In genomic region chr16:31192526-31192925, GRCm38 (mm10) we compare ENCODE assay signal across 10 mouse cellular contexts. TPM values are rescaled to one million over a fixed set of nuclear protein-coding genes. Genes with fewer than 3 reads are reported as not detected.
A peak's percentile ranks its signal among the peaks of the same experiment; 100 is the strongest.
DNase-seq lines count a peak whose midpoint lies in the region; ATAC-seq and TF ChIP-seq lines count a peak whose summit lies in the region.
"Had no signal": no experiment of that assay in that cellular context is flagged by ENCODE, and none has a peak within 500 bp of the region (broad histone marks: within the 10 kb centered on the region; RNA-seq: fewer than 3 reads in every experiment).

No protein-coding gene starts in this region.

- no peaks in the 10 kb centered on the region for H3K27me3 ChIP-seq in heart, embryonic 14.5 days (ENCODE audit: control insufficient read depth, insufficient read depth, low read length)
- H3K27me3 ChIP-seq in intestine, embryonic 16.5 days (replicated peaks; ENCODE audit: control insufficient read depth, insufficient read depth, low read length) = no peaks in the 10 kb centered on the region
- H3K27me3 ChIP-seq in forebrain, postnatal 0 days (ENCODE audit: insufficient read depth, low read length) = no peaks in the 10 kb centered on the region
- H3K27me3 ChIP-seq: forebrain, embryonic 12.5 days had no signal

- 0 out of 2 replicates have a peak overlapping the region, but pooled peaks have one; percentile 14 for H3K4me2 ChIP-seq in heart, embryonic 14.5 days (ENCODE audit: low read length)
- peak overlapping the region; percentile 26; the same call in 1 of the 2 replicates for H3K4me2 ChIP-seq in intestine, embryonic 16.5 days (ENCODE audit: low read depth, low read length)
- no peak overlapping the region for H3K4me2 ChIP-seq in forebrain, postnatal 0 days (ENCODE audit: low read depth)
- H3K4me2 ChIP-seq: forebrain, embryonic 12.5 days had no signal

- no peak for ATAC-seq in heart, embryonic 14.5 days (ENCODE audit: insufficient number of reproducible peaks, insufficient read depth, low FRiP score, low read depth)
- no peak for ATAC-seq in intestine, embryonic 16.5 days
- no peak for ATAC-seq in forebrain, postnatal 0 days

- no peak overlapping the region for H3K9ac ChIP-seq in heart, embryonic 14.5 days (ENCODE audit: low read length)
- H3K9ac ChIP-seq in intestine, embryonic 16.5 days (ENCODE audit: low read depth, low read length) = no peak overlapping the region
- no peak overlapping the region for H3K9ac ChIP-seq in forebrain, postnatal 0 days
- H3K9ac ChIP-seq: forebrain, embryonic 12.5 days had no signal

- no peak overlapping the region for H3K4me3 ChIP-seq in heart, embryonic 14.5 days (ENCODE audit: control insufficient read depth in 1 of 2, insufficient read depth in 1 of 2, low read depth in 1 of 2, low read length in 2 of 2)
- H3K4me3 ChIP-seq in intestine, embryonic 16.5 days (ENCODE audit: low read length) = no peak overlapping the region
- no peak overlapping the region for H3K4me3 ChIP-seq in forebrain, postnatal 0 days (ENCODE audit: low read depth, low read length)
- H3K4me3 ChIP-seq: forebrain, embryonic 12.5 days; midbrain, embryonic 10.5 days had no signal

- no peak for DNase-seq in heart, postnatal 25 days (ENCODE audit: low spot score)
- peak; percentile 8 for DNase-seq in thymus, postnatal 0 days (ENCODE audit: low spot score)
- DNase-seq in thymus, postnatal 10 days (ENCODE audit: low spot score in 2 of 2) = no peak
- no peak for DNase-seq in left cerebral cortex, adult 11 months (ENCODE audit: low spot score)
- no peak for DNase-seq in forebrain, postnatal 0 days
- DNase-seq in thymus, adult 18-20 months = no peak

- H3K27ac ChIP-seq in heart, embryonic 14.5 days (replicated peaks in 1 of 2; ENCODE audit: control insufficient read depth in 1 of 2, insufficient read depth in 1 of 2, low read depth in 2 of 2, low read length in 2 of 2) = 0 out of 4 replicates have a peak overlapping the region, but pooled peaks of 1 of the 2 experiments have one; percentile 7
- peak overlapping the region; percentile 59; the same call in 1 of the 2 replicates for H3K27ac ChIP-seq in intestine, embryonic 16.5 days (ENCODE audit: low read length)
- no peak overlapping the region for H3K27ac ChIP-seq in forebrain, postnatal 0 days (ENCODE audit: low read depth, low read length)
- H3K27ac ChIP-seq: forebrain, embryonic 12.5 days; midbrain, embryonic 10.5 days had no signal

- 76% methylated on average over 3 of the region's 3 CpGs for WGBS in heart, embryonic 14.5 days
- 64% methylated on average over 3 of the region's 3 CpGs for WGBS in intestine, embryonic 16.5 days
- 62% methylated on average over 3 of the region's 3 CpGs for WGBS in forebrain, postnatal 0 days

- no peaks in the 10 kb centered on the region for H3K9me3 ChIP-seq in heart, embryonic 14.5 days (ENCODE audit: control insufficient read depth, low read length)
- H3K9me3 ChIP-seq in intestine, embryonic 16.5 days (ENCODE audit: control insufficient read depth, low read length) = no peaks in the 10 kb centered on the region
- H3K9me3 ChIP-seq in forebrain, postnatal 0 days (ENCODE audit: low read length) = no peaks in the 10 kb centered on the region
- H3K9me3 ChIP-seq: forebrain, embryonic 12.5 days; midbrain, embryonic 10.5 days had no signal

- H3K4me1 ChIP-seq in heart, embryonic 14.5 days (ENCODE audit: control insufficient read depth in 2 of 2, insufficient read depth in 2 of 2, low read length in 2 of 2) = peaks cover 12 to 19% of the 10 kb centered on the region in 2 experiments
- peaks cover 48% of the 10 kb centered on the region for H3K4me1 ChIP-seq in intestine, embryonic 16.5 days (ENCODE audit: control insufficient read depth, insufficient read depth, low read length)
- peaks cover 6% of the 10 kb centered on the region; the same call in 1 of the 2 replicates for H3K4me1 ChIP-seq in forebrain, postnatal 0 days (ENCODE audit: insufficient read depth)

- no peak for TF ChIP-seq CTCF in forebrain, postnatal 0 days (IDR thresholded peaks at IDR 0.05; ENCODE audit: low read depth)

- intact Hi-C loops in heart, postnatal 25 days (cut with DNase I) = no loop called here

- H3K36me3 ChIP-seq in heart, embryonic 14.5 days (ENCODE audit: control insufficient read depth, insufficient read depth, low read length) = no peaks in the 10 kb centered on the region
- no peaks in the 10 kb centered on the region for H3K36me3 ChIP-seq in intestine, embryonic 16.5 days (ENCODE audit: control insufficient read depth, insufficient read depth, low read length)
- no peaks in the 10 kb centered on the region for H3K36me3 ChIP-seq in forebrain, postnatal 0 days (ENCODE audit: insufficient read depth)
- H3K36me3 ChIP-seq: forebrain, embryonic 12.5 days; midbrain, embryonic 10.5 days had no signal

RNA-seq across cellular contexts. Expression of gene Acap2, which starts 8.5 kb away (rescaled TPM):
- polyA plus RNA-seq in heart, embryonic 14.5 days (2014; fragmentation: Nextera tagmentation; extraction: Ambion mirVana) = 14.9 and 15.0 TPM in 2 replicates
- total RNA-seq in heart, postnatal 25 days (2021) = 10 to 100 TPM; 18.2 to 23.9 TPM
- 15.2 and 16.2 TPM in 2 replicates for polyA plus RNA-seq in thymus, postnatal 0 days (2015; fragmentation: Nextera tagmentation; extraction: Ambion mirVana)
- polyA plus RNA-seq in intestine, embryonic 16.5 days (2015; fragmentation: Nextera tagmentation; extraction: Ambion mirVana) = 14.7 and 17.7 TPM in 2 replicates
- total RNA-seq in forebrain, postnatal 0 days (2014; rRNA removed) = 24.5 and 33.6 TPM in 2 replicates
- 6.0 and 8.8 TPM in 2 replicates for polyA plus RNA-seq in forebrain, postnatal 0 days (2015; fragmentation: Nextera tagmentation; extraction: Ambion mirVana)
